Mouse (Mus musculus) ZHBTc4 (cell line): ENCODE measurements around the gene Ctla2b.
"Not testable (repeated sequence)": the region's sequence is repeated elsewhere in the genome, so short reads cannot be mapped to it uniquely, and the experiment has no call there.

Experiments
- DNase-seq: peaks from one replicate; pipeline ENCODE4 v3.0.0-alpha.2; 2011; ENCODE audit warnings: low read depth, low spot score

The Ctla2b gene

GRCm38 (mm10) chr13:60897328-60897727 is at the start of gene Ctla2b:
Ctla2b (minus strand) TSS chr13:60897447.
- no peak for DNase-seq

GRCm38 (mm10) chr13:60941884-60942283 is 44.6 kb upstream of the Ctla2b start, which contains the start of gene Tpbpa:
Tpbpa (minus strand) TSS chr13:60941984.
- not testable (repeated sequence) for DNase-seq

GRCm38 (mm10) chr13:60936500-60936901 is 39.3 kb upstream of the Ctla2b start, which contains the start of the genes Gm49391 and Ctla2a:
Gm49391 (minus strand) TSS chr13:60936571.
Ctla2a (minus strand) TSS chr13:60936625.
- DNase-seq: no peak

DNA sequence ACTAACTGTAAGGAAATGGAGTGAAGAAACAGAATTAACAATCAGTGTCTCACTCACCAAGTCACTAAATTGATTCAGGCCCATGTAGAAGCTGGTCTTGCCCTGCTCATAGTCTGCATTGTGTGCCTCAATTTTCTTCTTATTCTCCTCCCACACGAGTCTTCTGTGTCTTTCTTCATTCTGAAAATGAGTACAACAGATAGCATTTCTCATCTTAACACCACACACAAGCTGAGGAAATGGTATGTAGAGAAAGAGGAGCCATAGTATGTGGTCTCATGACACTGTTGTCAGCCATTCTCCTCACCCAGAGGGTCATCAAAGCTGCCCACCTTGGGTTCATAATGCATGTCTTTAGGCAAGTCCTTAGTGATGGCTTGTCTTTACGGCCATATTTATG is 38.2 kb upstream of the Ctla2b start, which contains the start of gene Gm49393:
TSS of gene Gm49393 (minus strand) at position 101 of the 400 bp plus-strand sequence.
- not testable (repeated sequence) for DNase-seq

GRCm38 (mm10) chr13:60904780-60905179 is 7.5 kb upstream of the Ctla2b start, which contains the start of gene Tpbpb:
Tpbpb (minus strand) TSS chr13:60904880.
- not testable (repeated sequence) for DNase-seq

- DNase-seq: not testable (repeated sequence)
These were observed 453 bp downstream of the Ctla2b start, which contains the start of gene Gm49392 for GRCm38 (mm10) chr13:60896794-60897193. Gm49392 (minus strand) TSS chr13:60896894.

- no peak for DNase-seq
These were observed 1.7 kb downstream of the Ctla2b start for GRCm38 (mm10) chr13:60895406-60896160.

DNA sequence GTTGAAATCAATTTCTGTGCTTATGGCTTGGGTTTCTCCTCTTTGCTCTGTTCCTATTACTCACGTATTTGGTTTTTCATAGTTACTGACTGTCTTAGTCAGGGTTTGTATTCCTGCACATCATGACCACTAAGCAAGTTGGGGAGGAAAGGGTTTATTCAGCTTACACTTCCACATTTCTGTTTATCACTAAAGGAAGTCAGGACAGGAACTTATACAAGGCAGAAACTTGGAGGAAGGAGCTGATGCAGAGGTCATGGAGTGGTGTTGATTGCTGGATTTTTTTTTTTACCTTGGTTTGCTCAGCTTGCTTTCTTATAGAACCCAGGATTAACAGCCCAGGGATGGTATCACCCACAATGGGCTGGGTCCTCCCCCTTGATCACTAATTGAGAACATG is 4.9 kb downstream of the Ctla2b start:
- no peak for DNase-seq

DNA sequence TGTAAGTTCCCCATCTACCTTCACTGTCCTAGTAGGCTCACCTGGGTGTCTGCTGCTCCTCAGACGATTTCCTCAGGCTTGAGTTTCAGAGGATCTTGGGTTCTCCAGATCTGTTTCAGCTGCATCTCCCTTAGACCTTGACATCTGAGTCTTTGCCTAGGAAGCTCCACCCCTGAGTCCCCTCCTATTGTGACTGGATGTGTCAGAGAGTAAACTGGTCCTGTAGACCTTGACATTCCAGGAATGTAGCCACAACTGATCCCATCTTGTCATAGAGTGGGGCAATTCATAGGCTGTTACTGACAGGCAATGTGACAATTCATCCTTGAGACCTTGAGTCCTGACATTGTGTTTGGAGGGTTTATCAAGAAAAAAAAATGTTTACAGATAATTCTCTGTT is 33.0 kb downstream of the Ctla2b start, which contains the start of gene 4930486L24Rik:
TSS of gene 4930486L24Rik (minus strand) at position 195 of the 400 bp plus-strand sequence.
- DNase-seq: no peak

DNA sequence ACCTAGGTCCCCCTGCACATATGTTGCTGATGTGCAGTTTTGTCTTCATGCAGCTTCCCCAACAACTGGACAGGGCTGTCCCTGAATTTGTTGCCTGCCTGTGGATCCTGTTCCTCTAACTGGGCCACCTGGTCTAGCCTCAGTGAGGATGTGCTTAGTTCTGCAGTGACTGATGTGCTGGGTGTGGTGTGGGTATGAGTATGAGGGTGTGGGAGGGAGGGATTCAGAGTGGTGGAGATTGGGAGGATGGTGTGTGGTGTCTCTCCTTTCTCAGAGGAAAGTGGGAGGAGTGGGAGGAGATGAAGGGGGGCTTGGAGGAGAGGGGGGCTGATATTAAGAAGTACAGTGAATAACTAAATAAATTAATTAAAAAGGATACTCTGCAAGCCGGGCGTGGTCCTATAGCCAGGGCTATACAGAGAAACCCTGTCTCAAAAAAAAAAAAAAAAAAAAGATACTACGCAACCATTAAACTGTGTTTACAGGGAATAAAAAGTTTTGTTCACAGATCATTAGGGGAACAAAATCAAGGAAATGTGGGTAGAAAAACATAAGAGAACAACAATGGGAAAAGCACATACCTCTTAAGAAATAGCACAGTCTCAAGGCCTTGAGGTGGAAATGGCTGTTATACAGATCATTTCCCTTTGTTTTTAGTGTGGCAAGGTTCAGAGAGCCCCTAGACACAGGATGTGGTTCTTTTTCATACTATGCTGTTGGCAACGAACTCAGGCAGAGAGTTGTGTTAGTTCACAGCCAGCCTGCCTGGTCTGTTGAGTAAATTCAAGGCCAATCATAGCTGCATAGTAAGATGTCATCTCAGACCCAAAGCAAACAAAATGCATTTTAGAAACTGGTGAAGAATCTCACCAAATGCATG is 48.8 kb downstream of the Ctla2b start:
- no peak for DNase-seq
